Mouse (Mus musculus) lung, adult 2 months (tissue): ENCODE data around the gene Dazap1.

Source experiments
- CTCF ChIP-seq: fragments of 200-500 bp; IDR thresholded peaks from 2 replicates; pipeline ENCODE4 v1.5.1; 2011; ENCODE audit warnings: mild to moderate bottlenecking, low read length, control low read depth; ENCODE audit not compliant: insufficient read depth
- POLR2A ChIP-seq: fragments of 200-500 bp; IDR thresholded peaks from 2 replicates; pipeline ENCODE4 v1.6.1; 2011; ENCODE audit warnings: low read depth, mild to moderate bottlenecking, control low read depth, low read length, borderline replicate concordance; ENCODE audit errors: extremely low read depth

- TF ChIP-seq CTCF (no peak), POLR2A (no peak)
Measured at GRCm38 (mm10) chr10:80278390-80278789, 17.1 kb downstream of the Dazap1 start.
